Mouse (Mus musculus): ENCODE data around the gene Gm35315. TPM values are rescaled to one million over a fixed set of nuclear protein-coding genes. Genes with fewer than 3 reads are reported as not detected.
A peak's percentile ranks its signal among the peaks of the same experiment; 100 is the strongest.
"Not testable (repeated sequence)": the region's sequence is repeated elsewhere in the genome, so short reads cannot be mapped to it uniquely, and the experiment has no call there.

Gm35315 gene
- total and polyA plus RNA-seq, 3 experiments, result 2.3 to 3.7 (median 3.3) TPM

GRCm38 (mm10) chr5:110135293-110136086, 41.3 kb upstream of the Gm35315 start, which contains the start of gene Chfr (continued):
- TF ChIP-seq MEF2A (IDR thresholded peaks at IDR 0.05; ENCODE audit: borderline replicate concordance, low read depth, low read length) (no peak; the same call in 1 of the 2 replicates), KAT2A (IDR thresholded peaks at IDR 0.05; ENCODE audit: insufficient replicate concordance, low read length) (peak; percentile 88; the same call in 1 of the 2 replicates), RCOR1 (conservative IDR thresholded peaks at IDR 0.05; ENCODE audit: low read depth, low read length) (no peak), RAD21 (IDR thresholded peaks at IDR 0.05; ENCODE audit: low read depth, low read length) (no peak), ZMIZ1 (IDR thresholded peaks at IDR 0.05; ENCODE audit: low read depth, low read length) (no peak; the same call in 1 of the 2 replicates), ETS1 (conservative IDR thresholded peaks at IDR 0.05; ENCODE audit: low read depth, low read length) (peak; percentile 63)

GRCm38 (mm10) chr5:110122380-110122779, 28.2 kb upstream of the Gm35315 start:
- H3K4me3 ChIP-seq (replicated peaks in 1 of 3; ENCODE audit: low read depth in 2 of 3, low read length in 2 of 3, poor library complexity in 1 of 3); H3K27ac ChIP-seq (ENCODE audit: insufficient read depth, low read depth); H3K9ac ChIP-seq (ENCODE audit: insufficient read depth, low read depth); H3K4me1 ChIP-seq (ENCODE audit: control insufficient read depth in 1 of 2, insufficient read depth in 2 of 2); H3K79me2 ChIP-seq (replicated peaks; ENCODE audit: control insufficient read depth, extremely low read depth, insufficient read depth, poor library complexity, severe bottlenecking); H3K27me3 ChIP-seq (replicated peaks); dilution Hi-C loops (cut with MboI; ENCODE audit: extremely low pct_ligation_motif_present, extremely low pct_unique_long_range_greater_than_20kb, low sequenced_read_pairs); DNase-seq (ENCODE audit: extremely low read depth); H3K4me2 ChIP-seq (ENCODE audit: insufficient read depth, low read depth, poor library complexity, severe bottlenecking); H3K9me3 ChIP-seq (replicated peaks; ENCODE audit: low read length); in situ Hi-C loops (cut with MboI; ENCODE audit: low pct_ligation_motif_present, low pct_unique_long_range_greater_than_20kb, low sequenced_read_pairs): not testable (repeated sequence)
- peaks cover 21 to 50% of the 10 kb centered on the region in 2 experiments for H3K36me3 ChIP-seq (replicated peaks in 1 of 2; ENCODE audit: control insufficient read depth in 1 of 2, insufficient read depth in 1 of 2, low read length in 1 of 2)

GRCm38 (mm10) chr5:110109991-110110441, 15.8 kb upstream of the Gm35315 start, which contains the start of gene Zfp605:
TSS of gene Zfp605 (plus strand) at chr5:110110092.
- no peaks in the 10 kb centered on the region for H3K9me3 ChIP-seq (replicated peaks; ENCODE audit: low read length)
- DNase-seq (ENCODE audit: extremely low read depth), result peak; percentile 93

More at GRCm38 (mm10) chr5:110109991-110110441, 15.8 kb upstream of the Gm35315 start, which contains the start of gene Zfp605:
- Histone ChIP-seq H3K4me2 (ENCODE audit: insufficient read depth, low read depth, poor library complexity, severe bottlenecking) (peak within 1 kb of the TSS; percentile 68), H3K9ac (ENCODE audit: insufficient read depth, low read depth) (peak within 1 kb of the TSS; percentile 39), H3K27me3 (replicated peaks) (no peaks in the 10 kb centered on the region), H3K36me3 (replicated peaks in 1 of 2; ENCODE audit: control insufficient read depth in 1 of 2, insufficient read depth in 1 of 2, low read length in 1 of 2) (peaks cover 30 to 45% of the 10 kb centered on the region in 2 experiments), H3K27ac (ENCODE audit: insufficient read depth, low read depth) (peak within 1 kb of the TSS; percentile 85), H3K79me2 (replicated peaks; ENCODE audit: control insufficient read depth, extremely low read depth, insufficient read depth, poor library complexity, severe bottlenecking) (peaks cover 18% of the 10 kb centered on the region; the same call in 1 of the 2 replicates), H3K4me1 (ENCODE audit: control insufficient read depth in 1 of 2, insufficient read depth in 2 of 2) (peaks cover 16 to 27% of the 10 kb centered on the region in 2 experiments), H3K4me3 (replicated peaks in 1 of 3; ENCODE audit: low read depth in 2 of 3, low read length in 2 of 3, poor library complexity in 1 of 3) (peak within 1 kb of the TSS; percentile 87 to 95 (median 94))
- in situ Hi-C loops (cut with MboI; ENCODE audit: low pct_ligation_motif_present, low pct_unique_long_range_greater_than_20kb, low sequenced_read_pairs), result no loop called here
- TF ChIP-seq SMC3 (IDR thresholded peaks at IDR 0.05; ENCODE audit: low read depth, low read length), result no peak
- TF ChIP-seq TBP (conservative IDR thresholded peaks at IDR 0.05; ENCODE audit: low read depth, low read length), result peak; percentile 77
- no peak for TF ChIP-seq USF2 (conservative IDR thresholded peaks at IDR 0.05; ENCODE audit: low read depth, low read length)
- TF ChIP-seq ELF1 (IDR thresholded peaks at IDR 0.05; ENCODE audit: low read depth, low read length), result peak; percentile 92
- TF ChIP-seq KAT2A (IDR thresholded peaks at IDR 0.05; ENCODE audit: insufficient replicate concordance, low read length), result peak; percentile 87; the same call in 1 of the 2 replicates
- TF ChIP-seq MAZ (IDR thresholded peaks at IDR 0.05; ENCODE audit: low read depth, low read length), result 0 out of 2 replicates have a peak, but pooled peaks have one; percentile 39
- TF ChIP-seq SIN3A (IDR thresholded peaks at IDR 0.05; ENCODE audit: low read length), result peak; percentile 77
- peak; percentile 69 for TF ChIP-seq MYC (IDR thresholded peaks at IDR 0.05; ENCODE audit: low read depth, low read length)
- TF ChIP-seq RAD21 (IDR thresholded peaks at IDR 0.05; ENCODE audit: low read depth, low read length), result no peak
- peak; percentile 57; the same call in 1 of the 2 replicates for TF ChIP-seq CHD2 (IDR thresholded peaks at IDR 0.05; ENCODE audit: low read length)
- TF ChIP-seq POLR2A (IDR thresholded peaks at IDR 0.05; ENCODE audit: low read depth, low read length), result peak; percentile 56; the same call in 1 of the 2 replicates
- no peak for TF ChIP-seq JUND (conservative IDR thresholded peaks at IDR 0.05; ENCODE audit: low read depth, low read length)
- peak; percentile 51 for TF ChIP-seq TCF12 (IDR thresholded peaks at IDR 0.05; ENCODE audit: low read depth, low read length)
- no peak for TF ChIP-seq ZC3H11A (IDR thresholded peaks at IDR 0.05; ENCODE audit: low read depth, low read length)
- no peak for TF ChIP-seq MEF2A (IDR thresholded peaks at IDR 0.05; ENCODE audit: borderline replicate concordance, low read depth, low read length)
- TF ChIP-seq RCOR1 (conservative IDR thresholded peaks at IDR 0.05; ENCODE audit: low read depth, low read length), result no peak
- TF ChIP-seq NRF1 (IDR thresholded peaks at IDR 0.05; ENCODE audit: low read depth, low read length), result peak; percentile 95
- TF ChIP-seq IRF4 (IDR thresholded peaks at IDR 0.05; ENCODE audit: low read depth, low read length), result peak; percentile 11; the same call in 1 of the 2 replicates
- peak; percentile 55 for TF ChIP-seq MXI1 (IDR thresholded peaks at IDR 0.05; ENCODE audit: low read depth, low read length)
- 0 out of 2 replicates have a peak, but pooled peaks have one; percentile 37 for TF ChIP-seq NELFE (IDR thresholded peaks at IDR 0.05; ENCODE audit: low read depth, low read length)
- TF ChIP-seq HCFC1 (IDR thresholded peaks at IDR 0.05; ENCODE audit: low read depth, low read length), result peak; percentile 92
- peak; percentile 37; the same call in 1 of the 2 replicates for TF ChIP-seq GABPA (IDR thresholded peaks at IDR 0.05; ENCODE audit: insufficient replicate concordance, low read depth, low read length)
- dilution Hi-C loops (cut with MboI; ENCODE audit: extremely low pct_ligation_motif_present, extremely low pct_unique_long_range_greater_than_20kb, low sequenced_read_pairs), result no loop called here
